Mouse (Mus musculus): ENCODE data around the gene Rock2. TPM values are rescaled to one million over a fixed set of nuclear protein-coding genes. Genes with fewer than 3 reads are reported as not detected.
A peak's percentile ranks its signal among the peaks of the same experiment; 100 is the strongest.

Gene Rock2
- 39.7 and 42.3 TPM in 2 replicates for polyA plus RNA-seq (2012; rRNA removed)

DNA sequence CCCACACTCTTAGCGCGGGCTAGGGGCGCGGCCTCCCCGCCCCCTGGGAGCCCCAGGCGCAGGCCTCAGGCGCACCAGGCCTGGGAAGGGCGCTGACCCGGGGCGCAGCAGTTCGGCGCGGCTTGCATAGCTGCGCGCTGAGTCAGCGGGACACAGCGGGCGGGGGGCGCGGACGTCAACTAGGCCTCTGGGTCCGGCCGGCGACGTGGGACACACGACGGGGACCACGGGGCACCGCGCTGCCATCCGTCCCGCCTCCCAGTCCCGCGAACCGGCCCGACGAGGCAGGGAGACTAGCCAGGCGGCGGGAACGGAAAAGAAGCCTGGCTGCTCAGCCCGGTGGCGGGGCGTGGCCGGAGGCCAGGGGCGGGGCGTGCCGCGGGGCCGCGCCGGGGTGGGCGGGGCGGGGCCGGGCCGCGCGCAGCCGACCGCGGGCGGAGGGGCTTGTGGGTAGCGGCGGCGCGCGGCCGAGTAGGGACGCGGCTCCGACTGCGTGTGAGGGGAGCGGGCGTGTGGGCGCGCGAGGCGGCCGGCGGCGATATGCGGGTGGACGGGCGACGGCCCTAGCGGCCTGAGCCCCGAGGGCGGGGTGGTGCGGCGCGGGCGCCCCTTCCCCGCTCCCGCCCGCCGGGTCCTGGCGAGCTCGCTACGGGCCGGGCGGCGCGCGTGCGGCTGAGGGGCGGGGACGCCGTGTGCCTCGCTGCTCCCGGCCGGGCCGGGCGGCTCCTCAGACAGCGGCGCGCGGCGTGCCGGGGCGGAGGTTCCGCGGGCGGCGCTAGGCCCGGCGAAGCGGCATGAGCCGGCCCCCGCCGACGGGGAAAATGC lies at the start of gene Rock2:
Gene Rock2, plus strand, starts transcription at position 500 of the 825 bp plus-strand sequence.
- DNase-seq (ENCODE audit: extremely low spot score in 1 of 2, low spot score in 1 of 2) = peak in 1 of 2 experiments; percentile 77

DNA sequence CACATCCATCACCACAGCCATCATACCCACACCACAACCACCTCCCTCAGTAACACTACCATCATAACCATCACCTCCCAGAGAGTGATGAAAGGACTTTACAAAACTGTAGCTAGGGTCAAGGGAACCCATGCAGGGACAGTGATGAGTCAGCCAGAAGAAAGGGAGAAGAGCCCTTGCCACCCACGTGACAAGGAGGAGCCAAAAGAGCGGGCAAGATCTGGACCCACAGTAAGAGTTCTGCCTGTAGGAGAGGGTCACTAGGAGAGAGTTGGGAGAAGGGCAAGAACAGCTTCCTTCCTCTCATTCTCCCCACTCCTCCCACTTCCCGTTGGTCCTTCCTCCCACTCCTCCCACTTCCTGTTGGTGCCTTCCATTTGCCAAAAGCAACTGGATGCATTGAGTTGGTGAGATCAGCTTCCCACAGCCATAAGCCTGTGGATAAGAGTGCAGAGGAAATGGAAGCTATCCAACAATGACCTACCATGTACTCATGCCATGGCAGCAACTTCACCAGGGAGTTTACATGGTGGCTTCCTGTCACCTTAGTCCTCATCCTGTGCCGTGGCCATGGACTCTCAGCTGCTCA lies 47.4 kb upstream of the Rock2 start:
- no peak for DNase-seq (ENCODE audit: extremely low spot score in 1 of 2, low spot score in 1 of 2)

DNA sequence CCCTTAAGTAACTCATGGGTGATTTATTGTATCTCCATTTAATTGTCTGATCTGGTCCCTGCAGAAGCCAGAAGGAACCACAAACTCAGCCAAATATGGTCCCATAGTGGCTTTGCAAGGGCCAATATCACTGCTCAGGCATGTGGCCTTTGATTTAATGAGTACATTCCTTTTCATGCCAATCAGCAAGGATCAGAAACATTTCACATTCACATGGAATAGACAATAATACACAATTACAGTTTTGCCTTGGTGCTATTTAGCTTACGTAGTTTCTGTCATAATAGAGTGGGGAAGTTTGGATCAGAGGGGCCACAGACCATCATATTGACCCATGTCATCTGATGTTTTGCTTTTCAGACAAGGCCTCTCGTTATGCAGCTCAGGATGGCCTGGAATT lies 46.2 kb upstream of the Rock2 start:
- DNase-seq (ENCODE audit: extremely low spot score in 1 of 2, low spot score in 1 of 2) = no peak

DNA sequence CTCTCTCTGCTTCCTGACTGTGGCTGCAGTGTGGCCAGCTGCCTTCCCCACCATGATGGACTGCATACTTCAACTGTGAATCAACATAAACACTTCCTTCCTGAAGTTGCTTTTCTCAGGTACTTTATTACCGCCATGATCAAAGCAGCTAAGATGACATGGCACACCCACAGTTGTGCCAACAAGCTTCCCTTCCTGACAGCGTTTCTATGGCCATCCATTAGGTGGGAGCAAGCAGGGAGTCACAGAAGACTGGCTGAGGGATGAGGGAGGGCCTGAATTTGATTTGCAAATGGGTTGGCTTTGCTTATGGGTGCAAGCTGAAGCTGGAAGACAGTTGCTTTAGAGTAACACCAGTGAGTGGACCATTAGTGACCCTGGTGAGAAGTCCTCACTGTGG lies 44.9 kb upstream of the Rock2 start:
- no peak for DNase-seq (ENCODE audit: extremely low spot score in 1 of 2, low spot score in 1 of 2)

DNA sequence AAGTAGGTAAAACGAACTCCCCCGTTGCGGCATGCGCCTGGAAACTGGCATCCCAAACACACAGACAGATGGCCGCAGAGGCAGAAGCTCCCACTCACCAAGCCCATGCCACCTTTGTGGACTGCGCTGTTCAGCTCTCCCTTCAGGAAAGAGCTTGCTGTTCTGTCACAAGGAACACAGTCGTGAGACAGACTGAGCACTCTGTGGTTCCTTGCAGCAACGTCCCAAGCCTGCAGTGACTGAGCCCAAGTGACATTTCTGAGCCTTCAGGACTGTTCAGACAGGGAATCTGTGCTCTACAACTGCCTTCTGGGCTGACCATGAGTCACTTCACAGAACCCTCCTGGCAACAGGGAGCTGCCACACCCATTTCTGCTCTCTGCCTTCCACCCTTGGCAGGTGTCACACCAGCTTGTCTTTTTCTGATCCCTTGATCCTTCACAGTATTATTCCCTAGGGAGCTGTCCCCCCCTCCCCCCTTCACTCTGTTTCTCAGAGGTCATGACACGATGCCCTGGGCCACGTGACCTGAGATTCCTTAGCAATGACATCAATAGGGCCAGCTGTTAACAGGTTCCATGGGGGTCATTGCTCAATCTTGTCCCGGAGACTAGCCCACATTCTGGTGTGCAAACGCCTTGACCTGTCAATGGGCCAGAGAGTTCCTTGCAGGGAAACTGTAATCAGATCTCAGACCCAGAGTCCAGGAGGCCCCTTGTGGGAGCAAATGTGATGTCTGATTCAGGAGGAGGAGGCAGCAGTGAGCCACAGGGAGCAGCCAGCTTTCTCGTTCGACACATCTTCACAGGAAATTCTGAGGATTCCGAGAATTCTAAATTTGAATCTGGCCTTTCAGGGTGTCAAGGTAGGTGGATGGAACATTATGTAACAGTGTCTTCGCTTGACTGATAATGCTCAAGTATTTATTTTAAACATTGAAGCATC lies 44.0 kb upstream of the Rock2 start:
- peak; percentile 76 to 80 for DNase-seq (ENCODE audit: extremely low spot score in 1 of 2, low spot score in 1 of 2)

DNA sequence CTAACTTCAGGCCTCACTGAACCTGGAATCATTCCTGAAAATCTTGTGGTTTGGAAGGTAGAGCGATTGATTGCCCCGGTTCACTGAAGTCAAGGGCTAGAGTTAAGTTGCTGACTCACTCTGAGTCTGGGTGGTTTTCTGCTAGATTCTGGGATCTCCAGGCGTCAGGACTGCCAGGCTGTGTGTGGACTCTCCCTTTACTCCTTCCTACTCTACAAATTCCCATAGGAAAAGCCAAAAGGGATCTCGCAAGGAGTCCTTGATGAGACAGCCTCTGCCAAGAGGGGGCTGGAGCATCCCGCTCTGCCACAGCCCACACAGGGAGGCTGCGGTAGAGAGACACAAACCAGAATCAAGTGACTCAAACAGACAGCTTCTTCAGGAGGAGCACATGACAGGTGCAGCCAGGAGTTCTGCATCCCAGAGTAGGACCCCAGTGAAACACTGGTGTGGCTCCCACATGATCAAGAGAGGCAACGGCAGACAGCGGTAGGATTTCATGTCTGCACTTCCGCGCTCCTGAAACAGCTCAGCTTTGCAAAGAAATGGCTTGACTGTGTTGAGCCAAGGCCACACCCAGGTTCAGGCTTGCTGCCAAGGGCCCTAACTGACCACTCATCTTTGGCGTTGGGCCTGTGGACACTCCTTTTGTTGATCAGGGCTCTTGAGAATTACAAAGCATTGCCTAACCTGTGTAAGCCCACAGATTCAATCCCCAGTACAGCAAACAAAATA lies 41.1 kb upstream of the Rock2 start:
- peak in 1 of 2 experiments; percentile 69 for DNase-seq (ENCODE audit: extremely low spot score in 1 of 2, low spot score in 1 of 2)

DNA sequence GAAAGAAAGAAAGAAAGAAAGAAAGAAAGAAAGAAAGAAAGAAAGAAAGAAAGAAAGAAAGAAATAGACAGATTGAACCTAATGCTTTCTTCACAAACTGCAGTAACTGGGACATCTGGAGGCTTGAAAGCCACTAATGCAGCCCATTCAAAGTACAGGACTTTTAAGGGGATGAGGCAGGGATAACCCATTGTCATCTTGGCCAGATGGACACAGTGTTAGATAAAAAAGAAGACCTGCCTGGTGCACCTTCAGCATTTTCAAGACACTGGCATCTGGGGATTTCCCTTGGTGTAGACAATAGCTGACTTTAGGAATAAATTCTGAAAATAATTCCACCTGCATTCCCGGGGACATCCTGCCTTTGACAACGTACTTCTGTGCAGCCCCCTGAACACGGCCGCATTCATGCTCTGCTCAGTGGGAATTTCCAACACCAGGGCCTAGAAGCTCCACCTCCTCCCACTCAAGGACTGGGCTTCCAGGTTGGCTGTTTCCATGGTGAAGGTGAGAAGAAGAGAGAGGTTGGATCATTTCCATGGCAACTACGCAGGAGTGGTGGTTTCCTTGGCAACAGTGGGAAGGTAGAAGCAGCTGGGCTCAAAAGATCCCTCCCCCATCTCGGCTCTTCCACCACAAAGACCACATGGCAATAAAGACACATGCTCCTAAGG lies 38.9 kb upstream of the Rock2 start:
- DNase-seq (ENCODE audit: extremely low spot score in 1 of 2, low spot score in 1 of 2) = peak; percentile 86 to 91

DNA sequence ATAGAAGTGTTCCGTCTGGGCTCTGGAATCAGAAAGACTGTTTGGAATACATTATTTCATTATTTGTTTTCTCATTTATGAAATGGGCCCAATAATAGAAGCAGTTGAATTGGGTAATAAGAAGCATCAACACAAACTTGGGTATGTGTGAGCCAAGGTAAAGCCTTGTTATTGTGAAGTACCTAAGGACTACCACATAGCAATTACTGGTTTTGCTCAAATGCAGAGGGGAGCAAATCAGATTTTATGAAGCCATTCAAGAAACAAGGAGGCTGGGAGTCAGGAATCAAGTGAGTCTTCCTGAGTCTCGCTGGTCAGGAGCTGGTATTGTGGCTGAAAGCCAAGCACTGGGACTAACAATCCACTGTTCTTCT lies 38.4 kb upstream of the Rock2 start:
- no peak for DNase-seq (ENCODE audit: extremely low spot score in 1 of 2, low spot score in 1 of 2)

DNA sequence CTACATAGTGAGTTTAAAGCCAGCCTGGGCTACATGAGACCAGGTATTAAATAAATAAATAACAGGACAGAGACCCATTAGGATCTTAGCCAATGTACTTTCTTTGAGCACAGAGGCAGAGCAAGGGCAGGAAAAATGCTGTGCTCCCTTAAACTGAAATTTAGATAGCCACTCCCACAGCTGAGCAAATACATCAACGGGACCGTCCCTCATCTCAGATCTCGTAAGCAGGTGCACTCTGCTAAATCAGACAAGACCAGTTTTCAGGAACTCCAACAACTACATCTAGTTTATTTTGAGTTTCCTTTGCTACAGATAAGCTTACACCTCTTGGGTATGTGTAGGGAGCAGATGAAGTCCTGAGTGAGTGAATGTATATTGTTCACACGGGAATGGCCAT lies 36.6 kb upstream of the Rock2 start:
- DNase-seq (ENCODE audit: extremely low spot score in 1 of 2, low spot score in 1 of 2) = no peak

DNA sequence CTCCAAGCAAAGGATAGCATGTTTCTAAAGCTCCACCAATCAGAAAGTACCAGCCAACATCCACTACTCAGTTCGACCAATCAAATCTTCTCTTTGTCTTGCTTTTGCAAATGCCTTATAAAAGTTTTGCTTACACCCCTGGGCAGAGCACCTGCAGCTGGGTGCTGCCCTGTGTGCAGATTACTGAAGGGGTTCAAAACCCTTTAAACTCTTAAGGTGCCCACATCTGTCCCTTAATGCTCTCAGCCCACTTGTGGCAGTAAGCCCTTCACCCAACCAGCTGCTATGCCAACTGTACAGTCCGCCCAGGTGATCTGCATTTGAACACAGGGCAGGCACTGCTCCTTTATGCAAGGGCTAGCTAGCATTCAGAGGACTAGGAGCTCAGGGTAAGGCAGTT lies 34.9 kb upstream of the Rock2 start:
- no peak for DNase-seq (ENCODE audit: extremely low spot score in 1 of 2, low spot score in 1 of 2)

DNA sequence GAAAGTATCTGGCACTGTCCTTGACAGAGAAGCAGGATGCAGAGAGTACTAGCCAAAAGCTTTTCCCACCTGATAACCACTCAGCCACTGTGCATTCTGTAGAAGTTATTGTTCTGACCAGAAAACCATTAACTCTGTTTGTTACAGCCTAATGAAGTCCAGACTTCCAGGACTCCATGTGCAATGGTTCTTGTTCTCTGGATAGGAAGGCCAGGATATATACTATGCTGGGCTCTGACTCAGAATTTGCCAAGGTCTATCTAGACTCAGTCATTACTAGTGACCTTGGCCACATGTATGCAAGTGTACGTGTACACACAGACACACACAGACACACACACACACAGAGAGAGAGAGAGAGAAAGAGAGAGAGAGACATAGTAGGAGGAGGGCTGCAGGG lies 34.2 kb upstream of the Rock2 start:
- DNase-seq (ENCODE audit: extremely low spot score in 1 of 2, low spot score in 1 of 2) = no peak

DNA sequence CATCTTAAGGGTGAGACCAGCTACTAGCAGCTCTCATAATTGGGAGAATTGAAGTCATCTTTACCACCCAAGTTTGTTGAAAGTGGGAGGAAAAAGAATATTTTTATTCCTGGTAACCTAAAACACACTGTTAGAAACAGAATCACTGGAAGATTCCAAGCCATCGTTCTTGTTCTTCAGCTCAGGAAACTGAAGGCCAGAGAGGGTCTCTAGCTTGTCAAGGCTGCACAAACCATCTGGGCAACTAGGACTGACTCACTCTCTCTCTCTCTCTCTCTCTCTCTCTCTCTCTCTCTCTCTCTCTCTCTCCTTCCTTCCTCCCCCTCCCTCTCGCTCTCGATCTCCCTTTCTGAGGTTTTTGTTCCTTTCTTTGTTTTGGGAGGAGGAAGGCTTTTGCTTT lies 33.7 kb upstream of the Rock2 start:
- DNase-seq (ENCODE audit: extremely low spot score in 1 of 2, low spot score in 1 of 2) = no peak

DNA sequence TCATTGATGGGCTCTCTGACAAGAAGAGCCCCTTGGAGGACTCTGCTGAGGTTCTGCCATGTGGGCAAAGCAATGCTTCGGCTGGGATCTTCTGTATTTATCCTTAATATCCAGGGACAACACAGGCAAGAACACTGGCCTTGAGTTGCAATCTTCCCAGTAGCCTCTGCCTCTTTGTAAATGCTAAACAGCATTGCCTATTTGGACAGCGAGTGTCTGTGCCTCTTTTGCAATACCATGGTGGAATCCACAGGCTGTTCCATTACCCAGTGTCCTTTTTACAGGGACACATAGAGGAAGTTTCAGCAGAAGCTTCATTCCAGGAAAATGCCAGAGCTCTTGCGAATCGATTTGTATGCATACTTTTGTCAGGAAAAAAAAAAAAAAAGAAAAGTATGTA lies 30.2 kb upstream of the Rock2 start:
- no peak for DNase-seq (ENCODE audit: extremely low spot score in 1 of 2, low spot score in 1 of 2)

DNA sequence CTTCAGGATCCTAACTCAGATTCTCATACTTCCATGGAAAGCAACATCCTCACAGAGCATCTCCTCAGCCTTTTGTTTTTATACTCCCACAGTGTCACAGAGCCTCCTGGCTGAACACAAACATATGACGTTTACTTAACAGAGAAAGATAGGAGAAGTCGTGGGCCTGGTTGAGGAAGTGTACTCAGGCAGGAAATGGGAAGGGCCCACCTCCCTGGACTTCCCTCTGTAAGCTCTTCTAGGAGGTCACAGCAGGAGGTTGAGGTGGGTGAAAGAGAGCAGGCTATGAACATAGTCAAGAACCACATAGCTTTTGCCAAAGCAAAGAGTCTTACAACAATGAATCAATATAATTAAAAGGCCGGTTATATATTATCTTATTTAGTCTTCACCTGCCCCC lies 28.8 kb upstream of the Rock2 start:
- no peak for DNase-seq (ENCODE audit: extremely low spot score in 1 of 2, low spot score in 1 of 2)

DNA sequence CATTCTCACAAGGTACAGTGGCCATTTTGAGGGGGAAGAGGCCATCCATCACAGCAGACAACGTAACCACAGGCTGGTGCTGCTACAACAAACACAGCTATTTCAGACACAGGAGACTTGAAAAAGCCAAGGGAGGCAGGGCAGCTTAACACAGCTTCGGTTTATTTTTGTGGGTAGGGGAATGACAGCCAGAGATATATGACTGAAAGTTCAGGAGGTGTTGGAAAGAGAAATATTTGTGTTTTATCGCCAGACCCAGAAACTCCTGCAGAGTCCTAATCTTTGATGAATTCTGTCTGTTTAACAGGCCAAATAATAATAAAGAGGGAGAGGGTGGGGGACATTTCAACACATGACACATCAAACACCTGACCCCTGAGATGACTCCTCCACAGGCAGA lies 28.2 kb upstream of the Rock2 start:
- no peak for DNase-seq (ENCODE audit: extremely low spot score in 1 of 2, low spot score in 1 of 2)

DNA sequence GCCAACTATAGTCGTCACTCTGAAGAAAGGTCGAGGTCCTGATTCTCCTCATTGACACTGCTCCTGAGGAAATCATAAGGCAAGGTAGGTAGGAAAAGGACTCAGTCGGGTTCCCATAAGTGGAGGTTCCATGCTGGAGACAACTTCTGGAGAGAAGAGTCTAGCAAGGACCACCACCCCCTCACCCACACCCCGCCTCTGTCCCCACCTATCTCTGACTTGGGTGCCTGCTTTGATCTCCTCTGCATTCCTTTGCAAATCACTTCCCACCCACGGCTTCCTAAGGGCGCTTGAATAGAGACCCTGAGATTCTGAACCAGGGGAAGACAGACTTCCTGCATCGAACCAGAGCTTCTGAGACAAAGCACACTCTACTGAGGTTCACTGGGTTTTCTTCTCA lies 27.4 kb upstream of the Rock2 start:
- DNase-seq (ENCODE audit: extremely low spot score in 1 of 2, low spot score in 1 of 2) = no peak

DNA sequence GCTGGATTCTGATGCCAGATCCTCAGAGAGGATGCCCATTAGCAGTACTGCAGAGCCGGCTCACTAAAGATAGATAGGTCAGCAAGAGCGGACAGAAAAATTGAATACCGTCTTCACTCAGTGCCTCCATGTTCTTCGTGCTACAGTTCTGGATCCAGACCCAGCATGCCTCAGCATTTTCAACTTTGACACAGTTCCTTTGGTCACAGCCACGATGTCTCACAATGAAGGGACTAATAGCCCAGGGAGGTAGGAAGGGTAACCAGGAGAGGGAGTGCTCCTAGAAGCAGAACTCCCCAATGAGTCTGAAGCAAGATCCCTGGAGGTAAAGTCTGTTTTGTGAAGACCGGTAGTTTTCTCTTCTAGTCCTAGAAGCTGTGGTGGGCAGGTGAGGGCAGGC lies 26.1 kb upstream of the Rock2 start:
- DNase-seq (ENCODE audit: extremely low spot score in 1 of 2, low spot score in 1 of 2) = no peak

DNA sequence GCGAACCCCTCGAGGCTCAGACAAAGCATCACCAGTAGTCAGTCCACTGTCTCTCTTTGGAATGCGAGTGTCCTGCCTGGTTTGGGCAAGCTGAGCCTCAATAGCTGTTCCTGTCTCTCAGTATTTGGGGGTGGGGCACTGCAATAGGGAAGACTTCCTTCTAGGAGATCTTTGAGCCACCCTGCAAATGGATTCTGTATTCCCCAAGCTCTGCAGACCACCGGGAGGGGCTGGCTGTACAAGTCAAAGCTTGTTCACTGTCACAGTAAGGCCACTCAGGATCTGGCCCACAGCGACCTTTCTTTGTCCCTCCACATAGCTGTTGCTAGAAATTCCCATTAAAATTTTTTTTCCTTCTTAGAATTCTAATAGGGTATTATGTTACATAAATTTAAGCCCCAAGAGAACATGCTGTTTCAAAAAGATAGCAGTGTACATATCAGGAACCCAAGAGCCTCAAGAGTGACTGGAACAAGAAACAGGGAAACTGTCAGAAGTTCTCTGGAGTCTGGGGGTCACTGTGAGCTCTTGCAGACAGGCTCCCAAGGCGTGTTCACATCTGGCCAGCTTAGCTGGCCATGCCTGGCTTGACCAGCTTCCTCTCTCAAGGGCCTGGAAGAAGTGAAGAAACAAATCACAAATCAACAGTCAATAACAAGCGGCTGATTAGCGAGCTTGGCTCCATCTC lies 25.5 kb upstream of the Rock2 start:
- no peak for DNase-seq (ENCODE audit: extremely low spot score in 1 of 2, low spot score in 1 of 2)

DNA sequence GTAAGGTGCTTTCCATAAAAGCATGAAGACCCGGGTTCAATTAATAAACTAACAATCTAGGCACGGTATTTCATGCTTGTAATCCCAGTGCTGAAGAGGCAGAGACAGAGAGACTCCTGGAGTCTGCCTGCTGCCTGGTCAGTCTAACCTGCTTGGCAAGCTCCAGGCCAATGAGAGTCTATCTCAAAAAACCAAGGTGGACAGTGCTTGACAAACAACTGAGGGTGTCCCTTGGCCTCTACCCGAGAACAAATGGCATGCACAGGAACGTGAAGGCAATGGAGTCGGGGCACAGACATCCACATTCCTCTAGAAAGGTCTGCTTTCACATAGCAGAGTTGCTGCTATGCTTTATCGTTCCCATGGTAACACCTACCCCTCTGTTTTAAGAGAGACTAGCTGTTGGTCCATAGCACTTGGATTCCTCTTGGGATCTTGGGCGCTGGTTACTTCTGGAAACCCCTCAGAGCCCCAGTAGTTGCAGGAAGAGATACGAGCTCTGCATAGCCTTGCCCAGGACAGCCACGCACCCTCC lies 24.8 kb upstream of the Rock2 start:
- DNase-seq (ENCODE audit: extremely low spot score in 1 of 2, low spot score in 1 of 2) = no peak
